Mouse (Mus musculus) kidney, embryonic 16.5 days (tissue): ENCODE data around the gene Cmip. TPM values are rescaled to one million over a fixed set of nuclear protein-coding genes. Genes with fewer than 3 reads are reported as not detected.

ENCODE experiments used
- ATAC-seq: fragments of 200-750 bp; cut with Nextera tagmentation; 2 replicates; pipeline ENCODE4 v1.8.0; 2017; ENCODE audit warnings: moderate TSS enrichment; ENCODE audit not compliant: low FRiP score, low TSS enrichment
- H3K27ac ChIP-seq: fragments of 300-500 bp; sonication (generic); 2 replicates; pipeline ENCODE4 v1.5.1; 2014; ENCODE audit warnings: low read length
- H3K27me3 ChIP-seq: fragments of 300-500 bp; sonication (generic); 2 replicates; pipeline ENCODE4 v1.6.1; 2014; ENCODE audit warnings: low read length, control low read depth, mixed read lengths; ENCODE audit not compliant: insufficient read depth
- H3K36me3 ChIP-seq: fragments of 300-500 bp; sonication (generic); 2 replicates; pipeline ENCODE4 v1.6.1; 2014; ENCODE audit warnings: low read length, control low read depth, mixed read lengths; ENCODE audit not compliant: insufficient read depth
- H3K4me1 ChIP-seq: fragments of 300-500 bp; sonication (generic); 2 replicates; pipeline ENCODE4 v1.6.1; 2014; ENCODE audit warnings: low read length, control low read depth, mixed read lengths; ENCODE audit not compliant: insufficient read depth
- H3K4me2 ChIP-seq: fragments of 300-500 bp; sonication (generic); replicated peaks from 2 replicates; pipeline ENCODE4 v1.6.1; 2014; ENCODE audit warnings: low read depth, low read length
- H3K4me3 ChIP-seq: fragments of 300-500 bp; sonication (generic); 2 replicates; pipeline ENCODE4 v1.5.1; 2014; ENCODE audit warnings: mild to moderate bottlenecking, low read length
- H3K9ac ChIP-seq: fragments of 300-500 bp; sonication (generic); replicated peaks from 2 replicates; pipeline ENCODE4 v1.6.1; 2014; ENCODE audit warnings: low read length
- H3K9me3 ChIP-seq: fragments of 300-500 bp; sonication (generic); 2 replicates; pipeline ENCODE4 v1.6.1; 2016; ENCODE audit warnings: low read length, control low read depth
- WGBS: fragments of 180-500 bp; shearing (Covaris S2); extraction: QIAGEN DNeasy Blood & Tissue Kit; methylation state at CpG from one replicate; pipeline ENCODE4 v1.1.7; 2014; 5-methylcytosine and 5-hydroxymethylcytosine counted together
- polyA plus RNA-seq: library from polyadenylated mRNA; unstranded; fragments of >200 nt; fragmentation: Nextera tagmentation; extraction: Ambion mirVana; gene quantifications from 2 replicates; pipeline ENCODE4 v1.2.1, GENCODE M21; 2015

Cmip gene
- polyA plus RNA-seq, 1 experiment from 2014 or later: 21.0 TPM

DNA sequence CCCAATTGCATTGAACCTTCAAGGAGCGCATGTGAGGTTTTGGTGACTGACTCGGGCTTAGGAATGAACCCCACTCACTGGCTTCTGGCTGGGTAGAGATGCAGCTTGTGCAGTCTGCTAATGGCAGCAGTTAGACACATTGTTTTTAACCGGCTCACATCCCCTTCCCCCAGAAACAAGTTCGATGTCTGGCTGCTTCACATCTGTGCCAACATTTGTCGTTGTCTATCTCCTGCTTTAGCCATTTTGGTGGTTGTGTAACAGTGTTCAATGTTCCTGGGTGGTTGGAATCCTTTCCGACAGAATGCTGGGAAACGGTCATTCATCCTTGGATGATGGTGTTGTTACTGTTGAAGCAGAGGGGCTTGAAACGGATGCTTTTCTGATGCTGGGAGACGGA is 72.3 kb downstream of the Cmip start:
- Histone ChIP-seq H3K27me3 (no peaks in the 10 kb centered on the region), H3K36me3 (no peaks in the 10 kb centered on the region; the same call in 1 of the 2 replicates), H3K4me3 (no peak overlapping the region), H3K4me2 (no peak overlapping the region), H3K27ac (0 out of 2 replicates have a peak overlapping the region, but pooled peaks have one; percentile 6), H3K4me1 (peaks cover 47% of the 10 kb centered on the region), H3K9ac (no peak overlapping the region), H3K9me3 (no peaks in the 10 kb centered on the region)
- ATAC-seq: no peak
- 79% methylated on average over 9 of the region's 9 CpGs for WGBS

DNA sequence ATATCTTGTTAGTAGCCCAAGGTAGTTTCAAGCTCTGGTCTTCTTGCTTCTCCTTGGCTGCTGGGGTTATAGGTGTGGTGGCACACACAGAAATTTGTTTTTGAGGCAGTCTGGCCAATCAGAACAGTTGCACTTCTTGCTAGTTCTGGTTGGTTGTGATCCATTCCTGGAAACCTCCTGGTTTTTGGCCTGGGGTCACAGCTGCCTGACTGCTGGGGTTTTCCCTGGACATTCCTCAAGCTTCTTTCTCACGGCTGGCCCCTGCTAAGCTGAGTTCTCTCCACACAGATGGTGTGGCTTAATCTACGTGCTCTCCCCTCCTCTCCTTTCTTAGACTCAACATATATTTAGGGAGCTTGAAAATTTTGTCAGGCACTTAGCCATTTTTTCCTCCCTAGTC is 73.0 kb downstream of the Cmip start:
- Histone ChIP-seq H3K4me1 (peaks cover 55% of the 10 kb centered on the region), H3K4me3 (no peak overlapping the region), H3K36me3 (no peaks in the 10 kb centered on the region; the same call in 1 of the 2 replicates), H3K4me2 (no peak overlapping the region), H3K9ac (no peak overlapping the region), H3K27me3 (no peaks in the 10 kb centered on the region), H3K27ac (no peak overlapping the region), H3K9me3 (no peaks in the 10 kb centered on the region)
- 41% methylated on average over 2 of the region's 2 CpGs for WGBS
- ATAC-seq: no peak

- H3K9ac ChIP-seq: no peak overlapping the region
- no peaks in the 10 kb centered on the region for H3K36me3 ChIP-seq
- no peaks in the 10 kb centered on the region for H3K9me3 ChIP-seq
- no peaks in the 10 kb centered on the region for H3K27me3 ChIP-seq
- no peak overlapping the region for H3K4me3 ChIP-seq
- ATAC-seq: 0 out of 2 replicates have a peak, but pooled peaks have one; percentile 13
- WGBS: 43% methylated on average over 27 of the region's 27 CpGs
- H3K27ac ChIP-seq: no peak overlapping the region; the same call in 1 of the 2 replicates
- no peak overlapping the region for H3K4me2 ChIP-seq
- peaks cover 63% of the 10 kb centered on the region for H3K4me1 ChIP-seq
Observed at GRCm38 (mm10) chr8:117332229-117333010, 75.6 kb downstream of the Cmip start.

DNA sequence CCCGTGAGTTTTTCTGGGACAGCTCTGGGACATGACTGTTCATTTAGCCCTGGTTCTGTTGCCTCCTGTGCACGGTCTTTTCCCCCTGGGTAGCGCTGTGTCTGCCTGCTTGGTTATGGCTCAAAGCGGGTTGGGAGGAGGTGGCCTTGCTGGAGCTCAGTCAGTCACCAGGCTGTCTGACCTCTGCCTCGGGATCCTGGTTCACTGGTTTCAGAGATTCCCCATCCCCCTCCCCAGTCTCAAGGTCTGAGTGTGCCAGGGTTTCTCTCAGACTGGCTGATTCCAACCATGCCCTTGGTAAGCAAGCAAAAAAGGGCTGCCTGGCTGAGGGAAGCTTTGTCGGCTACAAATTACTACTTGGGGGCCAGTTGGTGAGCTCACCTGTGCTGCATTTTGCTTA is 76.8 kb downstream of the Cmip start:
- no peak overlapping the region for H3K4me3 ChIP-seq
- H3K4me2 ChIP-seq: peak overlapping the region; percentile 18; the same call in 1 of the 2 replicates
- peak; percentile 44 for ATAC-seq
- WGBS: 21% methylated on average over 6 of the region's 6 CpGs
- H3K27ac ChIP-seq: peak overlapping the region; percentile 94
- peak overlapping the region; percentile 13; the same call in 1 of the 2 replicates for H3K9ac ChIP-seq
- no peaks in the 10 kb centered on the region for H3K36me3 ChIP-seq
- no peaks in the 10 kb centered on the region for H3K27me3 ChIP-seq
- peaks cover 65% of the 10 kb centered on the region for H3K4me1 ChIP-seq
- H3K9me3 ChIP-seq: no peaks in the 10 kb centered on the region

DNA sequence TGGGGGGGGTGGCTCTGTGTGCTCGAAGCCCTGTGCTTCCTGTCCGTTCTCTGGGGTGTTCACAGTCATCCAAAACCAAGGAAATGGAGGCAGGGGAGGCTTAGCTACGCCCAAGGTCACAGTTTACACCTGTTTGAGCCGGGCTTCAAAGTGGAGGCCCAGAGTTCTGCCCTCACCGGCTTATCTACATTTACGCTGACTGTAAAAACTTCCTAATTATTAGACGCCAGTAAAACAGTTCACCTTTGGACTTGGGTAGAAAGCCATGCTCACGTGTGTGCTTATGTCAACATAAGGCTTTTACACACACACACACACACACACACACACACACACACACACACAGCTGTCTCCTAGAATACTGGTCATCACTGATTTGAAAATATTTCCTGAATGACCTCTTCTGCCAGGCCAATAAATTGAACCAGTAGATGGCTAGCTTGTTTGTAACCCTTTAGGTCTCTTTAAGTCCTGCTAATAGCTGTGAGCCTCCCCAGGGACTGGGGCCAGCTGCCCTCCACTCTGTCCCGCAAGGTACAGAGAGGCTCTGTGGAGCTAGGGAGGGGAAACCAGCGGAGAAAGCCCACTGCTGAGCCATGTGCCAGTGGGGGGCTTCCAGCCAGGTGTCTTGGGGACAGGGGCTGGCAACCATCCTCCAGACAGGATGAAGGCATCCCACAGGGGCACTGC is 77.3 kb downstream of the Cmip start:
- 12% methylated on average over 10 of the region's 10 CpGs for WGBS
- no peaks in the 10 kb centered on the region for H3K9me3 ChIP-seq
- ATAC-seq: no peak
- no peaks in the 10 kb centered on the region for H3K27me3 ChIP-seq
- H3K4me2 ChIP-seq: peak overlapping the region; percentile 24; the same call in 1 of the 2 replicates
- H3K4me1 ChIP-seq: peaks cover 66% of the 10 kb centered on the region
- H3K4me3 ChIP-seq: no peak overlapping the region
- peak overlapping the region; percentile 94 for H3K27ac ChIP-seq
- H3K9ac ChIP-seq: peak overlapping the region; percentile 13; the same call in 1 of the 2 replicates
- no peaks in the 10 kb centered on the region for H3K36me3 ChIP-seq

- Histone ChIP-seq H3K4me3 (no peak overlapping the region), H3K9me3 (no peaks in the 10 kb centered on the region), H3K27ac (peak overlapping the region; percentile 94), H3K4me2 (peak overlapping the region; percentile 24; the same call in 1 of the 2 replicates), H3K9ac (no peak overlapping the region), H3K4me1 (peaks cover 70% of the 10 kb centered on the region), H3K27me3 (no peaks in the 10 kb centered on the region), H3K36me3 (no peaks in the 10 kb centered on the region)
- ATAC-seq: peak; percentile 66
- 26% methylated on average over 14 of the region's 14 CpGs for WGBS
Observed at GRCm38 (mm10) chr8:117334748-117335393, 78.0 kb downstream of the Cmip start.

DNA sequence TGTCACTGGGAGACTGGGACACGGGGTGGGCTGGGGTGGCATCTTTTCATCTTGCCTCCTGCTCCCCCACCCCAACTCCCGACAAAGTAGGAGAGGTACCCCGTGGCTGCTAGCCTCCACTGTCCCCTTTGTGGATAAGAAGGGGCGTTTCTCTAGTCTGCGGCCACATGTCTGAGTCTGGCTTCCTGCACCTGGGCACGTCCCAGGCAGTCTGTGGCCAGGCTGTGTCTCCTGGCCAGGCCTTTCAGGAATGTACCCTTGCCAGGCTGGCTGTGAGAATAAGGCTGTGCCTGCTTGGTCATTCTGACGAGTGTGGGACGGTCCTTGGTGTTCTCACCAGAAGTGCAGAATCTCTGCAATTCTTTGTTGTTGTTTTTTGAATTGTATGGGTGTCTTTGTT is 78.6 kb downstream of the Cmip start:
- Histone ChIP-seq H3K27ac (peak overlapping the region; percentile 94), H3K9ac (no peak overlapping the region), H3K9me3 (no peaks in the 10 kb centered on the region), H3K4me1 (peaks cover 75% of the 10 kb centered on the region), H3K36me3 (no peaks in the 10 kb centered on the region), H3K27me3 (no peaks in the 10 kb centered on the region), H3K4me2 (no peak overlapping the region), H3K4me3 (no peak overlapping the region)
- 41% methylated on average over 8 of the region's 8 CpGs for WGBS
- no peak for ATAC-seq

DNA sequence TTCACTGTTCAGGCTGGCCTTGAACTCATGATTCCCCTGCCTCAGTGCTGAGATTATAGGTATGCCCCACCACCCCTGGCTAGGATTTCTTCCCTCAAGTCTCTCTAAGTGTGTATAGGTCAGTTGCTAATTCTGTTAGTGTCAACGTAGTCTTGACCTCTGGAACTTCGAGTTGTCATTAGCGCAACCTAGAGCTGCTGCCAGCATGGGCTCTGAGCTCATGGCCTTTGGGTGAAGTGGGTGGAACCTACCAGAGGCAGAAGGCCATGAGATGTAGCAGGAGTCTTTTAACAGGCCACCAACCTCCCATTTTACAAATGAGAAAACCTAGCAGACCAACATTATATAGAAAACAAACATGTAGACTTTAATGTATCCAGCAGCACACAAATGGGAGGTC is 80.3 kb downstream of the Cmip start:
- no peaks in the 10 kb centered on the region for H3K9me3 ChIP-seq
- H3K4me1 ChIP-seq: peaks cover 74% of the 10 kb centered on the region
- no peak overlapping the region for H3K4me3 ChIP-seq
- no peaks in the 10 kb centered on the region for H3K36me3 ChIP-seq
- ATAC-seq: no peak
- H3K27ac ChIP-seq: no peak overlapping the region
- no peak overlapping the region for H3K9ac ChIP-seq
- 74% methylated on average over 3 of the region's 3 CpGs for whole genome bisulfite sequencing
- H3K27me3 ChIP-seq: no peaks in the 10 kb centered on the region
- H3K4me2 ChIP-seq: no peak overlapping the region

DNA sequence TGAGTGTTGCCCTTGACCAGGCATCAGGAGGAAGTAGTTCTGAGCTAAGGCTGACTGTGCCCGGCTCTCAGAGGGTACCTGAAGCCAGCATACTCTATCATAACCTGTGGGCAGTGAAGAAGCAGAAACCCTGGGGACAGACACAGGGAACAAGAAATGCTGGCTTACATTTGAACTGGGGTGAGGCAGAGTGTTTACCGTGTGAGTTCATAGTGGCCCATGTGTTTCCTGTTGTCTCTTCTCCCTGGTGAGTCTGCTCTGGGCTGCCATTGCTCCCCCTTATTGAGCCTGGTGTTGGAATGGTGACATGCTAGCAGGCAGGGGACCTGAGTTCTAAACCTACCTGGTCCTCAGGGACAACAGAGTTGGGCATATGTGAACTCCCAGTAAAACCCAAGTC is 81.8 kb downstream of the Cmip start:
- Histone ChIP-seq H3K4me1 (peaks cover 68% of the 10 kb centered on the region), H3K4me2 (no peak overlapping the region), H3K36me3 (no peaks in the 10 kb centered on the region), H3K9me3 (no peaks in the 10 kb centered on the region), H3K27ac (peak overlapping the region; percentile 40; the same call in 1 of the 2 replicates), H3K9ac (no peak overlapping the region), H3K4me3 (no peak overlapping the region), H3K27me3 (no peaks in the 10 kb centered on the region)
- 56% methylated on average over 2 of the region's 2 CpGs for WGBS
- ATAC-seq: no peak
